9 mouse cellular contexts compared by ENCODE assay signal in the genomic region with DNA sequence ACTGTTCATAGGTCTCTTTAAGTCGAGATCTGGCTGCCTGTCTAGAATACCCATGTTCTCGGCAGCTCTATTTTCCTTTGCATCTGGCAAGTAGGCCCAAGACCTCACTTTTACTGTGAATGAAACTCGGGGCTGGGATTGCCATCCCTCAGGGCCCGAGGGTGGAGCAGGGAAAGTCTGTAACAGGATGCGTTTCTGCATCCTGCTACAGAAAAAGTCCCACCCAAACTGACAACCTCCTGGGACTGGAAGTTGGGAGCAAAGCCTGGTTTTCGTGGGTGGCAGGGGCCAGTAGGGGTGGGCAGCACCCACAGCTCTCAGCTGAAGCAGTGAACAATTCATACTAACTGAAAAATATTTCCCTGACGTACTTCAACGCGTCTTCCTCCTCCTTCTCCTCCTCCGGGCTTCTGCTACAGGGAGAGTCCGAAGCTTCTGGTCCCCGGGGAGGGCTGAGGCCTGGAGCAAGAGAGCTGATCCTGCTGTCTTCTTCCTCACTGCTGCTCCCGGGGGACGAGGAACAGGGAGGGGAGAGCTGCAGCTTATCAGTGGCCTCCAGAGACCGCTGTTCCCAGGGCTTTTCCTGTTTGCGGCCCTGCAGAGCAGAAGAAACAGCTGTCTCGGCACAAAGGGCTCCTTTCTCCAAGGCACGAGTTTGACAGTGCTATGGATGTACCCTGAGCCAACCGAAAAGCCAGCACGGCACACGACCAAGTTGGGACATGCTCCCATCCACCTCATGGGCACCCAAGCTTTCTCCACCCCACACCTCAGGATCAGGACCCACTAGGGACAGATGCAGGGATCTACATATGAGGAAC. TPM values are rescaled to one million over a fixed set of nuclear protein-coding genes. Genes with fewer than 3 reads are reported as not detected.
DNase-seq lines count a peak whose midpoint lies in the region; ATAC-seq lines count a peak whose summit lies in the region.
"Had no signal": no experiment of that assay in that cellular context is flagged by ENCODE, and none has a peak within 500 bp of the region (broad histone marks: within the 10 kb centered on the region; RNA-seq: fewer than 3 reads in every experiment).

No protein-coding gene starts in this region.

- 0 out of 2 replicates have a peak, but pooled peaks have one; percentile 0 for ATAC-seq in frontal cortex, adult (ENCODE audit: low TSS enrichment)
- ATAC-seq in heart, embryonic 12.5 days (ENCODE audit: insufficient number of reproducible peaks, low FRiP score): no peak; the same call in 1 of the 2 replicates
- peak; percentile 13; the same call in 1 of the 2 replicates for ATAC-seq in megakaryocyte progenitor cell, adult 5-6 weeks (replicated peaks; ENCODE audit: poor library complexity)

- peak overlapping the region; percentile 93 for H3K27ac ChIP-seq in heart, embryonic 12.5 days (ENCODE audit: poor library complexity, severe bottlenecking)

- peak overlapping the region; percentile 59 for H3K9ac ChIP-seq in heart, embryonic 12.5 days

- WGBS in heart, embryonic 12.5 days: 29% methylated on average over 21 of the region's 21 CpGs

- H3K9me3 ChIP-seq in heart, embryonic 12.5 days (replicated peaks): no peaks in the 10 kb centered on the region

- peaks cover 58% of the 10 kb centered on the region for H3K4me1 ChIP-seq in heart, embryonic 12.5 days (replicated peaks)

- no peak for DNase-seq in frontal cortex, postnatal 25 days (ENCODE audit: low spot score in 2 of 2)
- DNase-seq in c-Kit-positive CD71-positive TER-119-positive erythroid progenitor cells, embryonic 14.5 days (ENCODE audit: low spot score): peak; percentile 67
- peak; percentile 87 for DNase-seq in kidney, postnatal 14 days
- DNase-seq in cerebellum, adult 11-12 months: no peak
- no peak for DNase-seq in right cerebral cortex, postnatal 14 days

- peaks cover 8% of the 10 kb centered on the region for H3K36me3 ChIP-seq in heart, embryonic 12.5 days

- H3K4me3 ChIP-seq in heart, embryonic 12.5 days: no peak overlapping the region

- H3K4me2 ChIP-seq in heart, embryonic 12.5 days: peak overlapping the region; percentile 29

- H3K27me3 ChIP-seq in heart, embryonic 12.5 days (replicated peaks): no peaks in the 10 kb centered on the region

RNA-seq across cellular contexts. Expression of a gene that starts 3.5 kb away (rescaled TPM):
- polyA plus RNA-seq in heart, embryonic 12.5 days (2016; fragmentation: Nextera tagmentation; extraction: Ambion mirVana): 9.7 and 11.2 TPM in 2 replicates
- 5.1 and 5.6 TPM in 2 replicates for total RNA-seq in megakaryocyte progenitor cell, adult 5-6 weeks (2015)
- 2.5 and 2.9 TPM in 2 replicates for total RNA-seq in megakaryocyte progenitor cell, adult 5-6 weeks (2017)

RNA-seq across cellular contexts. Expression of a gene that starts 11.4 kb away (rescaled TPM):
- polyA plus RNA-seq in heart, embryonic 12.5 days (2016; fragmentation: Nextera tagmentation; extraction: Ambion mirVana): 1.1 and 1.2 TPM in 2 replicates
- 0.10 and 1.2 TPM in 2 replicates for total RNA-seq in megakaryocyte progenitor cell, adult 5-6 weeks (2015)
- total RNA-seq in megakaryocyte progenitor cell, adult 5-6 weeks (2017): 0.33 and 0.88 TPM in 2 replicates

RNA-seq across cellular contexts. Expression of a gene that starts 36.4 kb away (rescaled TPM):
- polyA plus RNA-seq in heart, embryonic 12.5 days (2016; fragmentation: Nextera tagmentation; extraction: Ambion mirVana): 10.7 and 12.6 TPM in 2 replicates
- total RNA-seq in megakaryocyte progenitor cell, adult 5-6 weeks (2015): 5.8 and 6.1 TPM in 2 replicates
- 20.5 and 22.7 TPM in 2 replicates for total RNA-seq in megakaryocyte progenitor cell, adult 5-6 weeks (2017)

RNA-seq across cellular contexts. Expression of a gene that starts 45.7 kb away (rescaled TPM):
- not detected in 2 replicates for polyA plus RNA-seq in heart, embryonic 12.5 days (2016; fragmentation: Nextera tagmentation; extraction: Ambion mirVana)
- total RNA-seq in megakaryocyte progenitor cell, adult 5-6 weeks (2015): not detected in 2 replicates
- not detected in 2 replicates for total RNA-seq in megakaryocyte progenitor cell, adult 5-6 weeks (2017)
- polyA plus RNA-seq: gonadal fat pad, adult 2 months had no signal

Comparison
In these comparisons a context has a peak if more than half of its experiments do, and no peak if none do; other contexts are left out.
1. DNase-seq: peak in c-Kit-positive CD71-positive TER-119-positive erythroid progenitor cells, embryonic 14.5 days (single experiment) and kidney, postnatal 14 days (single experiment); none in frontal cortex, postnatal 25 days (0 of 2), cerebellum, adult 11-12 months (single experiment) and right cerebral cortex, postnatal 14 days (single experiment).